Mouse (Mus musculus) heart, postnatal 10 days (tissue): ENCODE data around the gene Bivm. TPM values are rescaled to one million over a fixed set of nuclear protein-coding genes. Genes with fewer than 3 reads are reported as not detected.

Source experiments
- DNase-seq, 2 experiments: peaks; one replicate each; pipeline ENCODE4 v3.0.0; 2021
- intact Hi-C: fragments of 180-260 bp; cut with DNase I; formaldehyde crosslinking; loops from one replicate; pipeline ENCODE4 v1.15.1; 2025
- total RNA-seq, 2 experiments: library from RNA; stranded (reverse); gene quantifications; 2 replicates each; pipeline ENCODE4 v1.2.3; 2021

The Bivm gene
- total RNA-seq = 10 to 100 TPM in 1 of 2 experiments, 1 to 10 TPM in 1; 9.0 to 11.3 TPM

DNA sequence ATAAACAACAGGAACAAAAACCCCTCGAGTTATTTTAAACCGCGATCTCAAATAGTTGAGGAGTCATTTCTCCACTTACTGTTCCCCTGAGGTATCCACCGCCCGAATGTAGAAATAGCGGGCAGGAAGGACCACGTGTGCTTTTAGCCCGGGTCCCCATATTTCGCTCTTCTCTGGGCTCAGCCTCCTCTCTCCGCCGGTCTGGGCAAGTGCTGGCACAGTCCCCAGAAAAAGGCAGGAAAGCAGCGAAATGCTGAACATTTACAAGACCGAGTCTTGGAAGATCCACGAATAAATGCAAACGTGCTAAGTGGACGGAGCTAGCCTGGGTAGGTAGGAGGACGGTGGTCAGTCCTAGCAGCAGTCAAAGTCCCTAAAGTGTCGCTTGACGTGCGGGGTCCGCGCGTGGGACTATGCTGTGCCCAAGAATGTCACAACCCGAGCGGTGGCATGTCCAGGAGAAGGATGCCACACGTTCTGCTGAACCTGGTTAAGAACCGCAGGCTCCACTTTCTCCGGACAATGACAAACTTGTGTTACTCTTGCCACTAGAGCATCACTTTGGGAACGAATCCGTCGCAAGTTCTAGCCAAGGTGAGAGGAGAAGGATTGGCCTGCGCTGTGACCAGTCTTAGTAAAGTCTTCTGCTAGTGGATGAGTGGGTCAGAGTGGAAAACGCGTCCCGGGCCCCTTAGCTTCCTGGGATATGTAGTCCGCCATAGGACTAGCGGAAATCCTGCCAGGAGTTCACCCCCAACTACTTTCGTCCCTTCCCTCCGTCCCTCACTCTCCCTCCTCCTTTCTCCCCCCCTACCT is at the start of gene Bivm, which contains the start of gene Kdelc1:
Bivm (plus strand) TSS at position 719 of the 816 bp plus-strand sequence.
Kdelc1 (minus strand) TSS at position 570 of the 816 bp plus-strand sequence.
- DNase-seq = peak; percentile 93 to 94
- intact Hi-C loops = loop anchor here (2.0 kb wide), 1 partner anchor 28 kb away; the partner anchor contains the start of gene Ercc5

DNA sequence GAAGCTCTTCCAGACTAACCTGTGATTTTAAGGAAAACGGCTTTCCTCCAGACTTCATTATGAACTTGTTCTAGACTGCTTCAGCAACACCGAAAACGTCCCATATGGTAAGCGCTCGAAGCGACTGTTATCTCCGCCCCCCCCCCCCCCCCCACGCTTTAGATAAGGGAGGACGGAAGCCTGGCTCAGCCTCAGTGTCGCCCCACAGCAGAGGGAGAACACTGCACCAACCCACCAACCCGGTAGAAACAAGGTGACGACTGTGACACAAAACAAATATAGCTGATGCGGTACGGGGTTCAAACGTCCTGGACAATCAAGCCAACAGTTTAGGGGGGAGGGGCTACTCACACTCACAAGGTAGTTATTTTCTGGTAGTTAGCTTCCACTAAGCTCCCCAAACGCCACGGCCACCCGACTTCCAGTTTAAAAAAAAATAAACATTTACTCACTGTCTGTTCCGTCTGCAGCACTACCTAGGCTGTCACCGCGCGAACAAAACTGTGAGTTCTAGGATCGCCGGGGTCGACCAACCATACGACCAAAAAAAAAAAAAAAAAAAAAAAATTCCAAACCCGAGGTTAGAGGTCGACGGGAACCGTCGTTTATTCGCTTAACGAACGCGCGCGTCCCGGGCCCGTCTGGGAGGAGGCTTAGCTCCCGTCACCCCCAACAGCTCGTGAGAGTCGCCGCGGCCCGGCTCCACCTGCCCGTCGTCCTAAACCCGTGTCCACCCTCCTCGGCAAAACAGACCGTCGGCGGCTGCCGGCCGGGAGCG is 17.1 kb upstream of the Bivm start:
- intact Hi-C loops = loop anchor here (5.0 kb wide), 3 partner anchors 46 to 274 kb away; partner anchors contain the start of genes Ercc5 and Uxs1
- peak; percentile 47 to 60 for DNase-seq

DNA sequence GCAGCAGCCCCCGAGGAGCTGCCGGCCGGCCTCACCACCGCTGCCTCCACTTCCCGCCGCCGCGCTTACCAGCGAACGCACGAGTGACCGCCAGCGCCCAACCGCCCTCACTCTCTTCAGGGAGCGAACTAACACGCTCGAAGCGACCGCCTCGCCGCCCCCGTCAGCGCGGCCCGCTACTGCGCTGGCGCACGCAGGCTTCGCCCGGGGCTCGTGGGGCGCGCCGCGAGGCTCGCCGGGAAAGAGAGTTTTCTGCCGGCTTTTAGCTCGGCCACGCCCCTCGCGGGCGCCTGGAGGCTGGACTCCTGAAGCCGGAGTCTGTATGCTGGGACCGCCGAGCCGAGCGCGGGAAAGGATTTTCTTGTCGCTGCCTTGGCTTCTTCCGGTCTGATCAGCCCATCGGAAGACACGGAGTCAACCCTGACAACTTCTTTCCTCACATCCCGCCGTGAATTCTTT is 16.5 kb upstream of the Bivm start, which contains the start of gene Tex30:
Tex30 (minus strand) TSS at position 183 of the 459 bp plus-strand sequence.
- peak; percentile 94 to 96 for DNase-seq
- intact Hi-C loops = loop anchor here (5.0 kb wide), 3 partner anchors 45 to 275 kb away; partner anchors contain the start of genes Ercc5 and Uxs1

DNA sequence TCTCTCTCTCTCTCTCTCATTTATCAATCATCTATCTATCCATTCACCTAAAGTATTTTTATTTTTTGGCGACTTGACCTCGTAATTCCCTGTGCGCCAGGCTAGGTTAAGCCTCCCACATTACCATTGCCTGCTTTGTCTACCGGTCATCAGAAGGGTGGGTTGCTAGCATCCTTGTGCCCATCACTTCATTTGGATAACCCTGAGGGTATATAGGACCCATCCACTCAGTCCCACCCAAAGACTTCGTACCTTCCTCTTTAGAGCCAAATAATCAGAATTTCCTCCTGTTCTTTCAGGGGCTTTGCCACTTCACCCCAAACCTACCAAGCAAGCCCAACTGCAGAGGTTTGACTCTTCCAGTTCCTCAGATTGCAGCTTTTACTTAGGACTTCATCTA is 15.8 kb upstream of the Bivm start:
- intact Hi-C loops = loop anchor here (5.0 kb wide), 3 partner anchors 44 to 276 kb away; partner anchors contain the start of genes Ercc5 and Uxs1
- peak in 1 of 2 experiments; percentile 7 for DNase-seq

DNA sequence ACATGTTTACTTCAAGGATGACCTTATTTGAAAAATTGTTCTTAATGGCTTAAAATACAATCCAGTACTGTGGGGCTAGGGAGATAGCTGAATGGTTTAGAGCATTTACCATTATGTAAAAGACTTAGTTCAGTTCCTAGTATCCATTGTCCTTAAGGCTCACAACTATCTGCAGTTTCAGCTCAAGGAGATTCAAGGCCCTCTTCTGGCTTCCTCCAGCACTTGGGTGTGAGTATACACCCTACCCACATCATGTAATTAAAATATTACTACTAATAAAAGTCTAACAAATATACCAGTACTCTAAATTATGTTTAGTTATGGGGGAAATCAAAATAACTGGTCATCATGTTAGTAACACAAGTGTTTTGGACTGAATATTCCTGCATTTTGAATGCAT is 1.2 kb upstream of the Bivm start:
- intact Hi-C loops = no loop called here
- no peak for DNase-seq

DNA sequence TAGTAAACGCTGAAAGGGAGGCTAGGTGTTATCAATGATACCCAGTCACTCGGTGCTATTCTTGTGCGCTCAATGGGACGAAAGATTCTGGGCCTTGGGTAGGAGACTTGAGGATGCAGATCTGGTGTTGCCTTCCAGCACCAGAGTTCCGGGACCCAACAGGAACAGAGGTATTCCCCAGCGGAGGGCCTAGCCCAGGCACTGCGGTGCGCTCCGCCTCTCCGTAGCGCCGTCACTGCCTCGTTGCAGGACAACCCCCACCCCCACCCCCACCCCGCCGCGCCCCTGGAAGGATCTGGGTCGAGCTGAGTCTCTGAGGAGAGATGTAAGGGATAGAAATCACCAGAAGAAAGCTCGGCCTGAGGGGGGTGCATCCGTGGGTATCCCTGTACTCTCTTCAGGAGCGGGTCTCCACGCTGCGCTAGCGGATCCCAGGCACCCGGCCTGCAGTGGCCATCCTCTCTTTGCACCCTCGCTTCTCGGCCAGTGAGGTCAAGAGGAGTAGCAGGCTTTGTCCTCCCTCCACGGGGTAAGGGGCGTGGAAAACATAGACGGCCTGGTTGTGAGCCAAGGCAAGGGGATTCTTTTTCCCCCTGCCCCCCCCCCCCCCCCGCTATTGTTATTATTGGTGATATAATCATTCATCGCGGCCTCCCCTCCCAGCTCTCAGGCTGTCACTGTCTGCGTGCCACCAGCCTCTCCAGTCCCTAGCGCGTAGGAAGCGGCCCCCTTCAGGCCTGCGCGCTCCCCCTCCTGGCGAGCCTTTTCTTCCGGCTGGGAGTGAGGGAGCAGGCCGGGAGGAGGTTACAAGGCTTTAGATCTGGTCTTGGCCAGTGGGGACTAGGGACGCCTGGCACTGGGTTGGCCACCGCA is 680 bp downstream of the Bivm start:
- peak; percentile 86 to 87 for DNase-seq
- intact Hi-C loops = loop anchor here (2.0 kb wide), 1 partner anchor 27 kb away; the partner anchor contains the start of gene Ercc5

DNA sequence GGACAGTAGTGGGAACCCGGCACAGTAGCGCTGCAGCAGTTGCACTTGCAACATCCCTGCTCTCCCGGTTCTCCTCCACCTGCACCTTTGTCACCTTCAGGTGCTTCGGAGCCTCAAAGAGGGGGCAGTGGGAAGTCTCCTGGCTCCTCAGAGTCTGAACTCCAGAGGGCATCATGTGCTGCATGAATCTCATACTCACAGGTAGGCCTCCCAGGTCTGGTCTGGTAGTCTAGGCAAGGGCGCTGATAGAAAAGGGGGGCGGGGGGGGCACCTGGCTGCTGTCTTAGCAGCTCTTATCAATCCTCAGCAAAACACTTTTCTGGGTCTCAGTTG is 1.3 kb downstream of the Bivm start:
- no peak for DNase-seq
- intact Hi-C loops = no loop called here

DNA sequence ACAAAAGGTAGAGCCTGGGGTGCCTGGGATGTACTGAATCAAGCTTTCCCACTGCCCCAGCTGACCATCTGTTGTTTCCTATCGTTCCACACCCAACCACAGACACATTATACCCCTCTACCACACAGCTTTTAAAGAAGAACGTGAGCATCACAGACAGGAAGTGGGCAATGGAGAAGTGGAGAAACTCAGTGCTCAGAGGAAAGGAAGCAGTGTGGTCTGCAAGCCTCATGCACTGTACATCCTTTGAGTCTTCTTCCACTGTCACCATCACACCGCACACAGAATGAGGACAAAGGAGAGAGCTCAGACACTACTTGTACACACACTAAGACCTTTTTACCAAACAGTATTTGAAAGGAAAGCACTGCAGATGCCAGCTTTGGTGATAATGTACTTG is 3.5 kb downstream of the Bivm start:
- intact Hi-C loops = no loop called here
- no peak for DNase-seq

DNA sequence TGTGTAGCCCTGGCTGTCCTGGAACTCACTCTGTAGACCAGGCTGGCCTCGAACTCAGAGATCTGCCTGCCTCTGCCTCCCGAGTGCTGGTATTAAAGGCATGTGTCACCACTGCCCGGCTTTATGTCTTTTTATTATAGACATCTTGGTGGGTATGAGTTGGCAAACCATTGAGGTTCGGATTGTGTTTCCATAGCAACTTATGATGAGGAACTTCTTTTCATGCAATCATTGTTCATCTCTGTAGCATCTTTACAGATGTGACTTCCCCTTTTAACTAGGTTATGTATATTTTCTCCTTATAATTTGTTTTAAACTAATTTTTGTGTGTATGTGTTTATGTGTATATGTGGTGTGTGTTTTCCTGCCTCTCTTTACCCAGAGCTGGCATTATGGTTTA is 6.8 kb downstream of the Bivm start:
- no peak for DNase-seq
- intact Hi-C loops = no loop called here

DNA sequence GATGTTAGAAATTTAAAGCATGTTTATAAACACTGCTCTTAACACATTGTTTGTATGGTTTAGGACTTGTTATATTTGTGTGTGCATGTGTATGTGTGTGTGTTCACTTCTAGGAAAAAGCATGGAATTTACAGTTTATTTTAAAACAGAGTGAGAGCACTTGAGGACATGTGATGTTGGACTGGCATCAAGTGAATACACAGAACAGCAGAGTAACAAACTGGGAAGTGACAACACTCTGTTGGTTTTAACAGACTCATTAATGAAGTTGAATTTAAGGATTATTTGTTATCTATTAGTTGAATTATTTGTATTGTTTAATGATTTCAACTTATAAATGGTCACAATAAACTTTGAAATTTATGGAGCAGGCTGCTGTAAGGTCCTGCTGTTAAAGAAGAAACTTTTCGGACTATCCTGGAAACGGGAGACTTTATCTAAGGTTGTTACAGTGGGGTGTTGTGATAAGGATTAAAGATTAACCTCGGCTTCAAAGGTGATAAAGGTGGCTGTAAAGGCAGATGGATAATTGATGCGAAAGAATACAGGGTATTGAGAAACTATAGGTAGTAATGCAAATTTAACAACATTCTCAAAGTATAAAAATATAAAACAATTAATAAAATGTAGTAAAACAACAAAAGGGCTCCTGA is 11.3 kb downstream of the Bivm start:
- DNase-seq = no peak
- intact Hi-C loops = no loop called here

DNA sequence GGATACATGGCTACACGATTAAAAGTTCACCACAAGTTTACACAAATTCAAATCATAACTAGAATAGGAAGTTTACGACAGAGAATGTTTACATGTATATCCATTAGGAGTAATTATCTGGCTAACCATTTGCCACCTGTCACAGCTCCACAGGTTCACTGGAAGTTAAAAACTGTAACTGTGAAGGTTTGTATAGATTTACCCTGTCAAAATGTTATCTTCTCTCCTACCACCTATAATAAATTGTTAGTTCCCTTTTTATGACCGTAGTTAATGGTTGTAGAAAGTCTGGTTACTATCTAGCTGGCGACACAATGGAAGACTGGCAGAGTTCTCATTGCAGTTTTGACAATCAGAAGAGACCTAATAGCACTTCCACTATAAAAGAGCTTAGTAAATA is 21.5 kb downstream of the Bivm start:
- DNase-seq = no peak
- intact Hi-C loops = no loop called here

DNA sequence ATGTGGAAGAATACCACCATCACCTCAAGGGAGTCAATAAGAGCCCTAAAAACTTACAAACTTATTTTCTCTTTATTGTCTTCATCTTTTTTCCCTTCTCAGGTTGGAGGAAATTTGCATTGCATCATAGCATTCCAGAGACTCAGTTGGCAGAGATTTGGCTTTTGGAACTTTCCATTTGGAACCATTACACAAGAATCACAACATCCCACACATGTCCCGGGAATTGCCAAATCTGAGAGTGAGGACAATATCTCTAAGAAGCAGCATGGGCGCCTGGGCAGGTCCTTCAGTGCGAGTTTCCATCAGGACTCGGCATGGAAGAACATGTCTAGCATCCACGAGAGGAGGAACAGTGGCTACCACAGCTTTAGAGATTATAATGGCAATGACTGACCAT is 24.0 kb downstream of the Bivm start:
- DNase-seq = no peak
- intact Hi-C loops = no loop called here

DNA sequence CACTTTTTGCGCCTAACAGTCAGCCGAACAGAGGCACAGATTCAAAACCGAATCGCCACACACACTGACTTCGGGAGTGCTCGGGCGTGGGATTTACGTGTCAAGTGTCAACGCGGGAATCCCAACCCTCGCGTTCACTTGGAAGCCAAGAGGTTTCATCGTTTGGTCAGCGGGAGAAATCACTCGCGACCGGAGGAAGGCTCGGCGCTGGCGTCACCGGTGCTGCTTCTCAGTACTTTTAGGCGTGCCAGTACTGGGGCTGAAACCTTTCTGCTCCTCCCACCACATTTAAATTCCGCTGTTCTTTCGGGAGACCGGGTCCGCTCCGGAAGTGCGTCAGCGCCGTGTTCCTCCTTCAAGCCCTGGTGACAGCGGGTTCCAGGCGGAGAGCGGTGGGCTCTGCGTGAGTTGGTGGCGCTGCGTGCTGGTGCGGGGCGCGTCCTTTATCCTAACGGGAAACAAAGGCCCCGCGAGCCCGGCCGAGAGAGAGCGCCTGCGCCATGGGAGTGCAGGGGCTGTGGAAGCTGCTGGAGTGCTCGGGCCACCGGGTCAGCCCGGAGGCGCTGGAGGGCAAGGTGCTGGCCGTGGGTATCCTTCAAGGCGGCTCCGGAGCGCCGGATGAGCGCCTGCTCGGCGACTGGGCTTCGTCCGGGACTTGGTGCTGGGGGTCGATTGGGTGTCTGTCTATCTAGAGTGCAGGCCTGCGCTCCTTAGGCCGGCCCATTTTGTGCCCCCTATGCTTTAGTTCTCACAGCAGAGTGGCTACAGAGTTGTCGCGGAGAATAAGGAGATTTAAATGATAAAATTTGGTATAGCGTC is 29.0 kb downstream of the Bivm start, which contains the start of gene Ercc5:
Ercc5 (plus strand) TSS at position 182 of the 819 bp plus-strand sequence.
- intact Hi-C loops = loop anchor here (2.0 to 5.0 kb wide), 2 partner anchors 29 to 45 kb away; partner anchors contain the start of genes Bivm, Kdelc1 and Tex30
- peak; percentile 89 to 90 for DNase-seq

DNA sequence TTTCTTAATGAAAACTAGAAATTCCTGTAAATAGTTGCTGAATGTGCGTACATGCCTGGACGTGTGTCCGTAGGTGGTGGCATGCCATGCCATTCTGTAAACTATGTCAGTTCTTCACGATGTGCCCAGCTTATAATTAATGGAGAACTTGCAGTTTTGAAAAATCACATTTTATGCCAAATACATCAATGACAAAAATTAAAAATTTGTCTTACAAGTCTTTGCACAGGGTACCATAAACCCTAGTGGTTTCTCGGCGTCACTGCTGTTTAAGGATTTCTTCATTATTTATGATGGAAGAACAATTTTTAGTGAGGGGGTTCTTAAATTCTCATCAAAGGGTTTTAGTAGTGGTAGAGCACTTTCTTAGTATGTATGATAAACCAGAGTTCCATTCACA is 29.9 kb downstream of the Bivm start:
- intact Hi-C loops = loop anchor here (5.0 kb wide), 1 partner anchor 46 kb away; the partner anchor contains the start of gene Tex30
- DNase-seq = peak in 1 of 2 experiments; percentile 9

DNA sequence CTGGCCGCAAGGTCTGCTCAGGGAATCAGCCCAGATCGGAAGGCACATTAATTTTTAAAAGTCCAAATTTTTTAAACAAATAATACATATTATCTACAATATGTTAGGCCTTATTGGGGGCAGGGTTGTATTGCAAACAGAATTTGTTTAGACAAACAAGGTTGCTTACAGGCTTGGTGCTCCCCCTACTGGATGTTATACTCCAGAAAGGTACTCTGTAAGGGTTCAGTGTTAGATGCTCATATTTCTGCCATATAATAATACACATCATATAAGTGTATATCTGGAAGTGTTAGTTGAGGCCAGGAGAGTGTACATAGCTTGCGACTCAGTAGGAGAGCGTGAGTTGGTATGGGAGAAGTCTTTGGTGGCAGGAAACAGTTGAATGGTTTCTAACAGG is 36.5 kb downstream of the Bivm start:
- DNase-seq = no peak
- intact Hi-C loops = no loop called here

DNA sequence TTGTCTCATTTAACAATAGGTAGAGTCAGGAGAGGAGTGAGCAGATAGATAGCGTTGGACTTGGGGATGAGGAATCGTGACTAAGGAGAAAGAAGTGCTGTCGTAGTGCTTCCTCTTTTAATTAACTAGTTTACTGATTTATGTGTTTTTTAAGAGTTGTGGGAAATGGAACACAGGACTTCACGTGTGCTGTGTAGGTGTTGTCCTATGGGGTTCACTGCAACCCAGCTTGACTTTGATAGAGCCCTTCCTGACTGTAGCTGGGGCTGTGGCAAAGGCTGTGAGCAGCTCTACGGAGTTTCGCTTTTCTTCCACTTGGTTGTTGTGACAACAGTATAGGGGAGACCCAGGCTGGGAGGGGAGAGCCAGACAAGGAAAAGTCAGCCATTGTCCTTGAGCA is 39.6 kb downstream of the Bivm start:
- no peak for DNase-seq
- intact Hi-C loops = no loop called here

DNA sequence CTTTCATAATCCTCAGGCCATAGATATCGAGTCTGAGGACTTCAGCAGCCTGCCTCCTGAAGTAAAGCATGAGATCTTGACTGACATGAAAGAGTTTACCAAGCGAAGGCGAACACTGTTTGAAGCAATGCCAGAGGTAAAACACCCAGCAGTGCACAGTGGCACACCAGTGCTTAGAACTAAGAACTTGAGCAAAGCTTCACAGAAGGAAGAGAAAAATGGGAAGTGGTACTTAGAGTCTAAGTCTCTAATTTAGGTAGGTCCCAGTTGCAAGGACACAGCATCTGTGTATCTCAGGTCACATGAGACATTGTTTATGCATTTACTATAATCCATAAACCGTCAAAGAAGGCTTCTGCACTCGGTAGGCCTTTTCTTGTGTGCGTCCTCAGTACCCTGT is 43.1 kb downstream of the Bivm start:
- no peak for DNase-seq
- intact Hi-C loops = no loop called here

DNA sequence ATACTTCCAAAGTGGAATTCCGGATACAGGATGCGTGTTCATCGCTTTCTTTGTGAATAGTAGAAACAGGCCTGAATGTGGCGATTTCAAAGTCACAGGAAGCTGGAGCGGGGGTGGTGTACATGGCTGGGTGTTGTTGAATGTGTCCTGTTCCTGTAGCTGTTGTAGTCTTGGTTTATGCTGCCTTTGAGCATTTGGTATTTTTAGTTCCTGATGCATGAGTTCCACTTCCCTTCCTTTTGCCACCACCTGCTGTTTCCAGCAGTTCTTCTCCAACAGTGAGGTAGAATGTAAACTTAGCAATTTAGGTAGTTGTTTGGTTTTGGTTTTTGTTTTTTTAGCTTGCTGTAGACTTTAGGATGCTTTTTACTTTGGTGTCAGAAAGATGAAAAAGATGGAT is 43.6 kb downstream of the Bivm start:
- intact Hi-C loops = no loop called here
- no peak for DNase-seq
